Mouse (Mus musculus) urinary bladder, postnatal 10 days (tissue): ENCODE measurements at regions not wholly inside any gene's neighbourhood (a gene's known extent, or its start where the extent isn't known, plus 50 kb on each side); places are given as distances from the start of the nearest gene placed in this dataset.

ENCODE experiments used
- DNase-seq: peaks from one replicate; pipeline ENCODE4 v3.0.0; 2022; ENCODE audit warnings: low spot score

- no peak for DNase-seq
These were observed 106.2 kb downstream of the Rassf10 start for GRCm38 (mm10) chr7:113059967-113060284.

GRCm38 (mm10) chr7:113060991-113061390 lies 107.2 kb downstream of the Rassf10 start:
- no peak for DNase-seq

DNA sequence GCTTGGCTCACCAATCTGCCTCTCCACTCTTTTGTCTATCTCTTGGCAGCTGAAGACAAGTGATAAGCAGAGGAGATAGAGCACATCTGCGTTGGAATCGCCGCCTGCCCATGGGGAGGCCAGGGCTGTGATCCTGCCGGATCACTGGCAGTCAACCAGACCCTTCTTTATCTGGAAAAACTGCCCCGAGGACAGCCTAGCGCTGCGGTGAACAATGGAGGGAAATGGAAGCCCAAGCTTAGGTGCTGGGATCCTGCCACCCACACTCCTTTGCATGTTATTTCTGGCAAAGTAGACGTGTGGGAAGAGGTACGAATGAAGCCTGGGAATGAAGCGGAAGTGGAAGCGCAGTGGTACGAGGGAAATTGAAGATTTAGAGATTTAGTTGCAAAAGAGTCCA lies 112.8 kb downstream of the Rassf10 start:
- DNase-seq, result no peak

GRCm38 (mm10) chr7:113068296-113068695 lies 114.5 kb downstream of the Rassf10 start:
- no peak for DNase-seq

- DNase-seq, result no peak
These were observed 115.7 kb downstream of the Rassf10 start for GRCm38 (mm10) chr7:113069336-113069924.

GRCm38 (mm10) chr7:113071418-113071817 lies 117.7 kb downstream of the Rassf10 start:
- no peak for DNase-seq

DNA sequence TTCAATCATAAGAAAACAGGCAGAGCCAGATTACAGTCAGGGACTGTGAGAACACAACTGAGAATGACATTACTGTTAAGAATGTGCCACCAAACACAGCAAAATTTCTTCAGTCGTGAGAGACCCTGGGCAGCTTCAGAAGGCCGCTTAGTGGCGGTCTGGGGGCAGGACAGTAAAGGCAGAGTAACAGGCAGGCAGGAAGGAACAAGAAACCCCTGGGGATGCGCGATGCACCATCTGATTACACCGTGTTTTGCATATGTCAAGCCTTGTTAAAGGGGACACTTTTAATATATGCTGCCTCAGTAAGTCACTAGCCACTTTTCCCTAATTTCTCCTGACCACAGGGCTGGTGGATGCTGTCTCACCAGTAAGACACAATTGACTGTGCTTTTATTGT lies 120.0 kb downstream of the Rassf10 start:
- no peak for DNase-seq

DNA sequence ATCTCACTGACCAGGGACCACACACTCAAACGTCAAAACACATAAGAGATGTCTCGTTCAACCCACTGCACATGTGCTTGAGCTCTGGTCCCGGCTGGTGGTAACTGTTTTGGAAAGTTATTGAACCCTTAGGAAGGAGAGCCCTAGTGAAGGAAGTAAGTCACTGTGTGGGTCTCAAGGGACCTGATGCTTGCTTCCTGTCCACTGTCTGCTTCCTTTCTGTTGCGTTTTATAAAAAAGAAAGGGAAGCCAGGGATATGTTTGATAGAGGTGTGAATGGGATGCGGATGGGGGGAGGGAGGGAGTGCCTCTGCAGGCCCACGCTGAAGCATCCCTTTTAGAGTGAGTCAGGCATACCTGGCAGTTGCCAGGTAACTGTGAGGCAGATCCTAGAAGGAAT lies 121.6 kb downstream of the Rassf10 start:
- no peak for DNase-seq

GRCm38 (mm10) chr7:113076243-113076642 lies 122.5 kb downstream of the Rassf10 start:
- DNase-seq, result no peak

GRCm38 (mm10) chr7:113081120-113081519 lies 126.1 kb upstream of the Arntl start:
- DNase-seq, result no peak

DNA sequence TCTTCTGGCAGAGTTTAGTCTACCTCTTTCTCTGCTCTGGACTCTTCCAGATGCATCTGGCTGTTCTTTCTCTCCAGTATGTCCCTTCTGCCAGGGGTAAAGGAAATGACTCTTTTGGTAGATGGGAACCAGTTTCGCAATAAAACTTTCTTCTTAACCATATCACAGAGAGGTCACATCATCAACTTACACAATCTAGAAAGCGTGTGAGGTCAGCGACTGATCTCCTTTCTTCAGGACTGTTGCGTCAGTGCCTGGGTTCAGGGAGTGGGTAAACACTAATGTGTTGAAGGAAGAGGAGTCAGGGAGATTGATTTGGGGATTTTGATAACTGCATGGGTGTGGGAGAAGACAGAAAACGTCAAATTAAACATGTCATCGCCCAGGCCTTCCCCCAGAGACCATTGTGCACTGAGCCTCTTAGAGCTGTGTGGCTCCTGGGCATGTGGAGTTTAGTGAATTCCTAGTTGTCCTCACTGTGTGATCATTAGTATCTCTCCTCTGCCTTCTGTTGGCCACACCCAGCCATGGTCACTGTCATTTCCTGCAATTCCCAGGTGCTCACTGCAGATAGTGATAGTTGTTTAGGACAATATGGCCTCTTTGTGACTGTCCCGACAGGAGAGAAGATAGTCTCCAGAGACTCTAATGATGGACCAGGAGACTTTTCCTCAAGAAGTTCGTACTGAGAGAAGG lies 122.2 kb upstream of the Arntl start:
- no peak for DNase-seq

- DNase-seq, result no peak
These were observed 121.1 kb upstream of the Arntl start for GRCm38 (mm10) chr7:113086158-113086557.

- no peak for DNase-seq
These were observed 119.6 kb upstream of the Arntl start for GRCm38 (mm10) chr7:113087646-113088045.

- no peak for DNase-seq
These were observed 118.2 kb upstream of the Arntl start for GRCm38 (mm10) chr7:113089044-113089443.

DNA sequence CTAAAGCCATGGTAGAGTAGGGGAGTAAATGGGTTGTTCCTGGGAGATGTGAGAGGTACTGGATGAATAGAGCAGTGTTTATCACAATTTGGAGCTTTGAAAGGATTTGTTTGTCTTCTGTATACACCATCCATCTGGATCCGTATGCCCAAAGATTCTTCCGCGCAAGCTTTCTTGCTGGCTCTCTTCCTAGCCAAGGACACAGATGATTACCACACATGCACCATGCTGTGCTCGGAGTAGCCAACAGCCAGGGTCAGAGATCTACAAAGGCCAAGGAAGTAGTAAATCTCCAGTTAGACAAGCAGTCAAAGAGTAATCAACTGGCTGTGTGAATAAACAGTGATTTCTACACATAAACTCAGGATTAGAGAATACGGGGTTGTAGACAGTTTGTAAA lies 113.3 kb upstream of the Arntl start:
- DNase-seq, result no peak

DNA sequence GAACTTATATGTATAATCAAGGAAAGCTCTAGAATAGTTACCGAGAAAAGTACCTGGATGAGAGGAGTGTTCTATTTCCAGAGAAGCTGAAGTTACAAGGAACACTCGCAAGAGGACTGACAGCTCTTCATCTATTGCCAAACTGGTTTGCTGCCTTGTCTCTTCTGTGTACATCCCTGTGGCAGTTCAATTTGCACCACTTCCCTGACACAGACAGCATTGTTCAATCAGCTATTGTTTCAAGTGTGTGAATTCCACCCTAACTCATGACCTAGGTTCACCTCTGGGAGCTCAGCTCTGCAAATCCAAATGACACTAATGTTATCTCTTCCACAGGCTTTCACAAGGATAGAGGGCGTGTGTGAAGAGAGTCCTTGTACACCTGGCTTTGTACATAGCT lies 112.2 kb upstream of the Arntl start:
- DNase-seq, result no peak

DNA sequence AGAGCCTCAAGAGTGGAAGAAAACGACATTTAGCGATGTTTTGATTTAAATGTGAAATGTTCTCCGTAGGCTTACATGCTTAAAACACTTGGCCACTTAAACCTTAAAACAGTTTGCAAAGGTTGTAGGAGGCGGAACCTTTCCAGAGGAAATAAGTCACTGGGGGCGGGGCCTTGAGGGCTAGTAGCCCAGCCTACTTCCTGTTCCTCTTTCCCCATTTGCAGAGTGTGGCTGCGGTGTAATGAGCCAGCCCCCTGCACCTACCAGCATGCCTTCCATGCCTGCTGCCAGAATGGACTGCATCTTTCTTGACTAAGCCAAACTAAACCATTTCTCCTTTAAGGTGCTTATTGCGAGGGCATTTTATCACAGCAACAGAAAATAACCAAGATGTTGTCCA lies 103.0 kb upstream of the Arntl start:
- no peak for DNase-seq

DNA sequence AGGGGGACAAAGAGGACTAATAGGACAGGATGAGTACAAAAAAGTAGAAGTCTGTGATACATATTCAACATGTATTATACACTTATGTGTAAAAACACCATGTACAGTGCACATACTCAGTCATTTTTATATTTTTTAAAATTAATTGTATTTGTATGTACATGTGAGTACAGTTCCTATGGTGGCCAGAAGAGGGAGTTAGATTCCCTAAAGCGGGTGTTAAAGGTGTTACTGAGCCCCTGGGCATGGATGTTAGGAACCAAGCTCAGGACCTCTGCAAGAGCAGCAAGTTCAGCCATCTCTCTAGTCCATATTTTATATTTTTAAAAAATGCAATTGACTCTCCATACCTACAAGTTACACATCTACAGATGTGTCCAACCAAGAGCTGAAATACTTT lies 101.9 kb upstream of the Arntl start:
- DNase-seq, result no peak

GRCm38 (mm10) chr7:113106731-113107130 lies 100.5 kb upstream of the Arntl start:
- DNase-seq, result no peak

DNA sequence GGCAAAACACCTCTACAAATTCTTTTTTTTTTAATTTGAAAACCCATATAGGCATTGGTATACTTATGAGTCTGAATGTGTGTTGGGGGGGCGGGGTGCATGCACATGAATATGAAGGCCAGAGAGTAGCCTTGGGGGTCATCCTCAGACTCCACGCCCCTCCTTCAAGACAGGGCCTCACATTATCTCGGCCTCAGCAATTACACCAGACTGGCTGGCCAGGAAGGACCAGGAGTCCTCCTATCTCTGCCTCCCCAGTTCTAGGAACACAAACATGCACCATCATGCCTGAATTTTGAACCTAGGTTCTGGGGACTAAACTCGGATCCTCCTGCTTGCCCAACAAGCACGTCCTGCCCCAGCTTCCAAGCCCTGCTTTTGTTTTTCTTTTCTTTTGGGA lies 99.3 kb upstream of the Arntl start:
- DNase-seq, result no peak

GRCm38 (mm10) chr7:113108442-113109000 lies 98.7 kb upstream of the Arntl start:
- no peak for DNase-seq

DNA sequence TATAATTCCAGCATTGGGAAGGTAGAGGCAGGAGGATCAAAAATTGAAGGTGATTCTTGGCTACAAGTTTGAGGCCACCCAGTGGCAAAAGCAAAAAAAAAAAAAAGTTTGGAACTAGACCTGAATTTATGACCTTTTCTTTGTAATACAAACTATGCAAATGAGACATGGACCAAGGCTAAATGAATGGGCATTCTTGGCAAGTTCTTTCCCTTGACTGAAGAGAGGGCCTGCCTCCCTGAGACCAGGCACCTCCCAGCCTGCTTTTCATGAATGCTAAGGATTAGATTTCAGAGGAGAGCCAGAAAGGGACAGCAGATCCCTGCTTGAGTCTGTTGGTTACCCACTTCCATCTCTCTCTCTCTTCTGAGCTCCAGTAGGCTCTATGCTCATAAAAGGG lies 97.8 kb upstream of the Arntl start:
- no peak for DNase-seq

- DNase-seq, result no peak
These were observed 96.3 kb upstream of the Arntl start for GRCm38 (mm10) chr7:113110867-113111508.
